Mouse (Mus musculus): ENCODE results near the gene Foxe3. TPM values are rescaled to one million over a fixed set of nuclear protein-coding genes. Genes with fewer than 3 reads are reported as not detected.

The Foxe3 gene
- polyA plus RNA-seq, 1 experiment from 2014 or later, result not detected

DNA sequence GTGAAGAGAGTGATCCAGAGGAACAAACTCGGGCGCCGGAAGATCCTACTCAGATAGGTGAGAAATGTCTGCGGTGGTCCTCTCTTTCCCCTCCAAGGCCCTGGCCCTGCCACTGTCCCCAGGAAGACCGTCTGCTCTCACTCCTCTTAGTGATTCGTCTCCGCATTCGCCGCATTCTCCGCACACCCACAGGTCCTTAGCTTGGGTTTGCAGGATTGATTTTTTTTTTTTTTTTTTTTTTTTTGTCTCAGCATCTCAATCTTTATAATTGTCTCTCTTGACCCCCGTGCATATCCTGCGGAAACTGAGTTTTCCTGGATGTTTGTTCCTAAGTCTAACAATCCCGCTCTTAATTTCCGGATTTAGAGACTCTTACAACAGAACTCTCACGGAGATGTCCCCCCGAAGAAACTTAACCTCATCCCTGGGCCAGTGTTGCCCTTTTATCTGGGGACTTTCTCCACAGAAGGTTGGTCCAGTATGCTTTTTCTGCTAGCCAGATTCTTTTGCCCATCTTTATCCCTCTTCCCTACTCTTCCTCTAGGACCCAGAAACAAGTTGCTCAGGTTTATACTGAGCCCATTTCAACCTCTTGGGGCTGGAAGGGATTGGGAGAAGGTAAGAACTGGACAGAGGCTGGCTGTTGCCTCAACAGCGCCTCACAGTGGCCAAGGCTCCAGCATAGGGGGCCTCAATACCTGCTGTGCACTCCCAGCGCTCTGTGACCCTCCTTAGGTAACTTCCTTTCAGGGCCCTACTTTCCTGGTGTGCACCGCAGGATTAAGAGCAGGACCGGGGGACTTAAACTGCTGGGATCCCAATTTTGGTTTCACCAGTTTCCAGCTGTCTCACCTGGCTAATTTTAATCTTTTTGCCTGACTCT is 16.0 kb downstream of the Foxe3 start:
- peak overlapping the region; percentile 61 for H3K4me3 ChIP-seq (ENCODE audit: low read depth, low read length)
- H3K4me2 ChIP-seq (ENCODE audit: low read depth, low read length), result peak overlapping the region; percentile 84
- WGBS (ENCODE audit: insufficient replicate concordance), result under 1% methylated on average over 20 of the region's 20 CpGs
- ATAC-seq (ENCODE audit: low read depth), result no peak
- H3K4me1 ChIP-seq (ENCODE audit: control insufficient read depth, low read depth, low read length), result peaks cover 6% of the 10 kb centered on the region; the same call in 1 of the 2 replicates
- H3K9me3 ChIP-seq (replicated peaks; ENCODE audit: control insufficient read depth, low read length), result no peaks in the 10 kb centered on the region
- H3K36me3 ChIP-seq (ENCODE audit: control insufficient read depth, insufficient read depth), result no peaks in the 10 kb centered on the region
- H3K27ac ChIP-seq (ENCODE audit: low read length), result no peak overlapping the region
- H3K9ac ChIP-seq (ENCODE audit: low read depth, low read length), result no peak overlapping the region
- peaks cover 100% of the 10 kb centered on the region for H3K27me3 ChIP-seq (ENCODE audit: control insufficient read depth, insufficient read depth, low read depth, low read length)

GRCm38 (mm10) chr4:114908829-114909601 is 16.8 kb downstream of the Foxe3 start, which contains the start of gene Foxd2:
Foxd2 (minus strand) TSS chr4:114908873.
- ATAC-seq (ENCODE audit: low read depth), result peak; percentile 84
- Histone ChIP-seq H3K4me3 (ENCODE audit: low read depth, low read length) (peak within 1 kb of the TSS; percentile 61), H3K27me3 (ENCODE audit: control insufficient read depth, insufficient read depth, low read depth, low read length) (peaks cover 100% of the 10 kb centered on the region), H3K4me2 (ENCODE audit: low read depth, low read length) (peak within 1 kb of the TSS; percentile 84), H3K4me1 (ENCODE audit: control insufficient read depth, low read depth, low read length) (peaks cover 6% of the 10 kb centered on the region; the same call in 1 of the 2 replicates), H3K9ac (ENCODE audit: low read depth, low read length) (peak within 1 kb of the TSS; percentile 35; the same call in 1 of the 2 replicates), H3K9me3 (replicated peaks; ENCODE audit: control insufficient read depth, low read length) (no peaks in the 10 kb centered on the region), H3K36me3 (ENCODE audit: control insufficient read depth, insufficient read depth) (no peaks in the 10 kb centered on the region), H3K27ac (ENCODE audit: low read length) (no peak within 1 kb of the TSS)
- WGBS (ENCODE audit: insufficient replicate concordance), result under 1% methylated on average over 62 of the region's 64 CpGs

- H3K27me3 ChIP-seq (ENCODE audit: control insufficient read depth, insufficient read depth, low read depth, low read length), result peaks cover 100% of the 10 kb centered on the region
- no peak overlapping the region for H3K27ac ChIP-seq (ENCODE audit: low read length)
- H3K36me3 ChIP-seq (ENCODE audit: control insufficient read depth, insufficient read depth), result no peaks in the 10 kb centered on the region
- H3K9me3 ChIP-seq (replicated peaks; ENCODE audit: control insufficient read depth, low read length), result no peaks in the 10 kb centered on the region
- 1% methylated on average over 100 of the region's 103 CpGs for WGBS (ENCODE audit: insufficient replicate concordance)
- peak; percentile 19; the same call in 1 of the 2 replicates for ATAC-seq (ENCODE audit: low read depth)
- H3K9ac ChIP-seq (ENCODE audit: low read depth, low read length), result peak overlapping the region; percentile 35; the same call in 1 of the 2 replicates
- peaks cover 6% of the 10 kb centered on the region; the same call in 1 of the 2 replicates for H3K4me1 ChIP-seq (ENCODE audit: control insufficient read depth, low read depth, low read length)
- H3K4me3 ChIP-seq (ENCODE audit: low read depth, low read length), result peak overlapping the region; percentile 61
- H3K4me2 ChIP-seq (ENCODE audit: low read depth, low read length), result peak overlapping the region; percentile 84
These were observed 17.6 kb downstream of the Foxe3 start for GRCm38 (mm10) chr4:114907951-114908828.

DNA sequence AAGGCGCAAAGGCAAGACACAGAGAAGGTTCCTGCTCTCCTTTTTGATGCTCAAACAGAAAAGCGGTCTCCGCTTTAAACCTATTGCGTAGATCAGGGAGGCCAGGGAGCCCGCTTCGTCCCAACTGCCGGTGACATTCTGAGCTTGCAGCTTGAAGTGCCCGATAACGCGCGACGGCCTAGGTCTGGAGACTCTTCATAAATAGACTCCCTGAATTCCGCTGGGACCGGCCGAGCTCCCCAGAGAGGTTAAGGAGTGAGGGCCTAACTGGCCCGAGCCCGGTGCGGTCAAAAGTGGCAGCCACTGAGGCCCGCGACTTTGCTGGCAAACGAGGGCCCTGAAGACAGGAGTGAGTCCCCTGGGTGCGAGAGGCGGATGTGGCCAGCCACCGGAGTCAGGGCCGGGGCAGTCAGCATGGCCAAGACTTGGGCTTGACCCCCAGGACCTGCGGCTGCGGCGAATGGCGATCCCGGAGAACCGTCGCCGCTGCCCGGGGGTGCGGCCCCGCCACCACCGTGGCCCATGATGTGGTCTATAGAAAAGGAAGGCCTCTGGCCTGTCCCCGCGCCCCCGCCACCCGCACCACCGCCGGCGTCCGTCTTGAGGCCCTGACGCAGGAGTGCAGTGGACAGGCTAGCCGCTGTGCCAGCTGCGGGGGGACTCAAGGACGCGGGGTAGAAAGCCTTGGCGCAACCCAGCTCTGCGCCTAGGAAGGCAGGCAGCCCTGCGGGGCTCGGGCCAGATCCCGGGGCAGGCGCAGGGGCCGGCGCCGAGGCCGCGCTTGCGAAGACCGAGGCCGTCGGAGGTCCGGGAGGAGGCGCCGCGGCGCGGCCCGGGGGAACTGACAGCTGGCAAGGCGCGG is 18.5 kb downstream of the Foxe3 start:
- Histone ChIP-seq H3K4me3 (ENCODE audit: low read depth, low read length) (peak overlapping the region; percentile 61), H3K4me1 (ENCODE audit: control insufficient read depth, low read depth, low read length) (peaks cover 6% of the 10 kb centered on the region; the same call in 1 of the 2 replicates), H3K9me3 (replicated peaks; ENCODE audit: control insufficient read depth, low read length) (no peaks in the 10 kb centered on the region), H3K9ac (ENCODE audit: low read depth, low read length) (no peak overlapping the region), H3K36me3 (ENCODE audit: control insufficient read depth, insufficient read depth) (no peaks in the 10 kb centered on the region), H3K27me3 (ENCODE audit: control insufficient read depth, insufficient read depth, low read depth, low read length) (peaks cover 100% of the 10 kb centered on the region), H3K4me2 (ENCODE audit: low read depth, low read length) (no peak overlapping the region), H3K27ac (ENCODE audit: low read length) (no peak overlapping the region)
- 2% methylated on average over 74 of the region's 74 CpGs for WGBS (ENCODE audit: insufficient replicate concordance)
- ATAC-seq (ENCODE audit: low read depth), result no peak

DNA sequence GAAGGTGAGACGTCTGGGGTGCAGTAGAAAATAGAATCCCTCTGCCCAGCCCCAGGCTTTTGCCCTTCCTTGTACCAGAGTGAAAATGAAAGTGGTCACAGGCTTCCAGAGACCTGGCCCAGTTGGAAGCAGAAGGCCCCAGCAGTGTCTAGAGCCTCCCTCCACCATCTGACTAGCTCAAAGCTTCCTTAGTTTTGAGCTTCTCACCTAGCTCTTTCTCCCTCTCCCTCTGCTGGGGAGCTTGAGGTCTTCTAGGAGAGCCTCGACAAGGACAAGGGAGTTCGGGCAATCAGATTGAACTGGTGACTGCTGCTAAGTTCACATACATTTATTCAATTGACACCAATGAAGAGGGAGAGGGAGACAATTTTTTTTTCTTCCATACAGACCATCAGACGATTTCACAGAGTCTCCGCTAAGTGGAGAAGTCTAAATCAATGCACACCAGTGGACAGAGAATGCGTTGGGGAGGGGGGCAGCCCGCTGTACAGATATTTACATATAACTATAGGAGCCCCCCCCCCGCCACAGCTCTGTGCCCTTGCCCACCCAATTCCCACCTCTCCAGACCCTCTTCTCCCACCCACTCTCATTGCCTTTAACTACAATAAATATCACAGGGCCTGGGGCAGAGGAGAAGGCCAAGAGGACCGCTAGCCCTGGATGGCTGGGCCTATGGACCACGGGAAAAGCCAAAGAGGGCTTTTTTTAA is 19.7 kb downstream of the Foxe3 start:
- peaks cover 100% of the 10 kb centered on the region for H3K27me3 ChIP-seq (ENCODE audit: control insufficient read depth, insufficient read depth, low read depth, low read length)
- WGBS (ENCODE audit: insufficient replicate concordance), result 13% methylated on average over 10 of the region's 10 CpGs
- H3K4me1 ChIP-seq (ENCODE audit: control insufficient read depth, low read depth, low read length), result peaks cover 6% of the 10 kb centered on the region; the same call in 1 of the 2 replicates
- ATAC-seq (ENCODE audit: low read depth), result no peak
- no peak overlapping the region for H3K4me3 ChIP-seq (ENCODE audit: low read depth, low read length)
- H3K9ac ChIP-seq (ENCODE audit: low read depth, low read length), result no peak overlapping the region
- H3K4me2 ChIP-seq (ENCODE audit: low read depth, low read length), result no peak overlapping the region
- H3K27ac ChIP-seq (ENCODE audit: low read length), result no peak overlapping the region
- H3K9me3 ChIP-seq (replicated peaks; ENCODE audit: control insufficient read depth, low read length), result no peaks in the 10 kb centered on the region
- H3K36me3 ChIP-seq (ENCODE audit: control insufficient read depth, insufficient read depth), result no peaks in the 10 kb centered on the region

DNA sequence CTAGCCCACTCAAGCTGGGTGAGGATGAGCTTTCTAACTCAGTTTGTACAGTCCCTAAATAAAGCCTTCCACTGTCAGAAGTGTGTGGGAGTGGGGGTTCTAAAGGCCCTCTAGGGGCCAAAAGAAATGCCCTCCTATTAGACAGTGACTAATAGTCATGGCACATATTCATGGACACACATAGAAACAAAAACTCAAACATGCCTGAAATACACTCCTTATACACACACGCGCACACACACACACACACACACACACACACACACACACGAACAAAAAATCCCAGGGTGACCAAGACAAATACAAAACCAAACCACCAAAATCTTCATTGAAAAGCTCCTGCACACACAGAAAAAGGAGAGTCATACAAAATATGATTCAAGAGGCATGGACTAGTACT is 20.3 kb downstream of the Foxe3 start:
- no peaks in the 10 kb centered on the region for H3K36me3 ChIP-seq (ENCODE audit: control insufficient read depth, insufficient read depth)
- peaks cover 100% of the 10 kb centered on the region for H3K27me3 ChIP-seq (ENCODE audit: control insufficient read depth, insufficient read depth, low read depth, low read length)
- H3K9ac ChIP-seq (ENCODE audit: low read depth, low read length), result no peak overlapping the region
- H3K27ac ChIP-seq (ENCODE audit: low read length), result no peak overlapping the region
- H3K9me3 ChIP-seq (replicated peaks; ENCODE audit: control insufficient read depth, low read length), result no peaks in the 10 kb centered on the region
- WGBS (ENCODE audit: insufficient replicate concordance), result 48% methylated on average over 3 of the region's 3 CpGs
- no peak overlapping the region for H3K4me3 ChIP-seq (ENCODE audit: low read depth, low read length)
- peaks cover 6% of the 10 kb centered on the region; the same call in 1 of the 2 replicates for H3K4me1 ChIP-seq (ENCODE audit: control insufficient read depth, low read depth, low read length)
- no peak overlapping the region for H3K4me2 ChIP-seq (ENCODE audit: low read depth, low read length)
- ATAC-seq (ENCODE audit: low read depth), result no peak

- Histone ChIP-seq H3K27me3 (ENCODE audit: control insufficient read depth, insufficient read depth, low read depth, low read length) (peaks cover 100% of the 10 kb centered on the region), H3K27ac (ENCODE audit: low read length) (no peak overlapping the region), H3K9me3 (replicated peaks; ENCODE audit: control insufficient read depth, low read length) (no peaks in the 10 kb centered on the region), H3K9ac (ENCODE audit: low read depth, low read length) (no peak overlapping the region), H3K4me1 (ENCODE audit: control insufficient read depth, low read depth, low read length) (peaks cover 3% of the 10 kb centered on the region; the same call in 1 of the 2 replicates), H3K4me3 (ENCODE audit: low read depth, low read length) (no peak overlapping the region), H3K36me3 (ENCODE audit: control insufficient read depth, insufficient read depth) (no peaks in the 10 kb centered on the region), H3K4me2 (ENCODE audit: low read depth, low read length) (no peak overlapping the region)
- no peak for ATAC-seq (ENCODE audit: low read depth)
- 1% methylated on average over 11 of the region's 11 CpGs for WGBS (ENCODE audit: insufficient replicate concordance)
These were observed 22.4 kb downstream of the Foxe3 start for GRCm38 (mm10) chr4:114903422-114903782.
